ENCODE assay signal across 29 mouse cellular contexts in genomic region chr6:61936656-61937055, GRCm38 (mm10).
"Had no signal": no experiment of that assay in that cellular context is flagged by ENCODE, and none has a peak within 500 bp of the region (broad histone marks: within the 10 kb centered on the region; RNA-seq: fewer than 3 reads in every experiment).

No protein-coding gene starts in this region.

- H3K27ac ChIP-seq: limb, embryonic 10.5 days; limb, embryonic 12.5 days; limb, embryonic 13.5 days; limb, embryonic 15.5 days; liver, embryonic 12.5 days; liver, embryonic 13.5 days; liver, embryonic 14.5 days; liver, embryonic 15.5 days; lung, embryonic 15.5 days; macrophage; midbrain, embryonic 10.5 days; midbrain, embryonic 12.5 days; midbrain, embryonic 13.5 days; midbrain, embryonic 15.5 days; neural tube, embryonic 12.5 days had no signal

- H3K4me1 ChIP-seq: limb, embryonic 10.5 days; limb, embryonic 12.5 days; limb, embryonic 13.5 days; limb, embryonic 15.5 days; liver, embryonic 12.5 days; liver, embryonic 13.5 days; liver, embryonic 15.5 days; lung, embryonic 15.5 days; megakaryocyte, embryonic 14.5 days; midbrain, embryonic 10.5 days; midbrain, embryonic 12.5 days; midbrain, embryonic 13.5 days; midbrain, embryonic 15.5 days; neural tube, embryonic 12.5 days had no signal

- H3K4me3 ChIP-seq: limb, embryonic 10.5 days; limb, embryonic 12.5 days; limb, embryonic 13.5 days; limb, embryonic 15.5 days; liver, embryonic 12.5 days; liver, embryonic 13.5 days; liver, embryonic 15.5 days; lung, embryonic 15.5 days; megakaryocyte, embryonic 14.5 days; midbrain, embryonic 10.5 days; midbrain, embryonic 12.5 days; midbrain, embryonic 13.5 days; midbrain, embryonic 15.5 days; neural tube, embryonic 12.5 days had no signal

- H3K27me3 ChIP-seq: limb, embryonic 12.5 days; limb, embryonic 13.5 days; limb, embryonic 15.5 days; liver, embryonic 12.5 days; liver, embryonic 13.5 days; liver, embryonic 15.5 days; lung, embryonic 15.5 days; megakaryocyte, embryonic 14.5 days; midbrain, embryonic 12.5 days; midbrain, embryonic 13.5 days; midbrain, embryonic 15.5 days; neural tube, embryonic 12.5 days had no signal

- DNase-seq: left cerebral cortex, postnatal 4 days; liver; liver, embryonic 13.5 days; liver, postnatal 0 days; lung, adult 18-20 months; lung, adult 2 months; lung, embryonic 14.5 days; lung, postnatal 10 days; lung, postnatal 14 days; lung, postnatal 36 days; lung, postnatal 4 days; midbrain, embryonic 14.5 days had no signal

- H3K4me2 ChIP-seq: limb, embryonic 12.5 days; limb, embryonic 13.5 days; limb, embryonic 15.5 days; liver, embryonic 11.5 days; liver, embryonic 12.5 days; liver, embryonic 13.5 days; liver, embryonic 15.5 days; lung, embryonic 14.5 days; lung, embryonic 15.5 days; midbrain, embryonic 11.5 days; midbrain, embryonic 12.5 days; midbrain, embryonic 13.5 days; midbrain, embryonic 15.5 days; neural tube, embryonic 12.5 days had no signal

- H3K36me3 ChIP-seq: limb, embryonic 10.5 days; limb, embryonic 12.5 days; limb, embryonic 13.5 days; limb, embryonic 15.5 days; liver, embryonic 12.5 days; liver, embryonic 13.5 days; liver, embryonic 15.5 days; lung, embryonic 15.5 days; midbrain, embryonic 10.5 days; midbrain, embryonic 12.5 days; midbrain, embryonic 13.5 days; midbrain, embryonic 15.5 days; neural tube, embryonic 12.5 days had no signal
